Mouse (Mus musculus): Measurements from ENCODE around the gene Mymx.
A peak's percentile ranks its signal among the peaks of the same experiment; 100 is the strongest.

The Mymx gene

DNA sequence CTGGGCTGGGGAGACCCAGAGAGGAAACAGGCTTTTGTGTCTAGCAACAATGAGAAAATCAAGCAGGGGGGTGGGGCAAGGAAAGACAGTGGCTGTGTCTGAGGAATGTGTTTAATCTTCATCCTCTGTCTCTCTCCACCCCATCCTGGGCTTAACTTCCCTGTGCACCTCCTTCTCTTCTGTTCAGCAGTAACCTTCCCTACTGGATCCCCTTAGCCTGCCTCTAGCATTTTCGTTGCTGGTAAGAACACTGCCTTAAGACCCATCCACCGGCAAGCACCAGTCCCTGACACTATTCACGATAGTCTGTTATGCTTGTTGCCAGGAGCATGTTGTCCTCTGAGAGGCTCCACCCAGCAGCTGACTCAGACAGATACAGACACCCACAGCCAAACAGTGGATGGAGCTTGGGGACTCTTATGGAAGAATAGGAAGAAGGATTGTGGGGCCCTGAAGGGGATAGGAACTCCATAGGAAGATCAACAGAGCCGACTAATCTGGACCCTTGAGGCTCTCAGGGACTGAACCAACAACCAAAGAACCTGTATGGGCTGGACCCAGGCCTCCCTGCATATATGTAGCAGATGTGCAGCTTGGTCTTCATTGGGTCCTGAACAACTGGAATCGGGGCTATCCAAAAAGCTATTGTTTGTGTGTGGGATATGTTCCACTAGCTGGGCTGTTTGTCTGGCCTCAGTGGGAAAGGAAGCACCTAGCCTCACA, 8.4 kb upstream of the Mymx start:
- no peak for DNase-seq

DNA sequence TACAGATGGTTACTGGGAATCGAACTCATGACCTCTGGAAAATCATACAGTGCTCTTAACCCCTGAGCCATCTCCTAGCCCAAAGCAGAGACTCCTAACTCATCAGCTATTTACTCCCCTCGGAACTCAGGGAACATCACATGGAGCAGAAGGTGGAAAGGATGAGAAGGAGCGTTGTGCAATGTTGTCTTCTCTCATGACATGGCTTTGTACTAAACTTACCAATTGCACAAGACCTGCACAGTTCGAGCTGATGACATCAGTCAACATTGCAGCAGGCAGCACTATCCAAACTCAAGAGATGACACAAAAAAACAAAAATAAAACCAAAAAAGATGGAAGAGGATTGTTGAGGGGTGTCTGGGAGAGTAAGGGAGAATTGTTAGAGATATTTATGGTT, 6.5 kb upstream of the Mymx start:
- DNase-seq = no peak

DNA sequence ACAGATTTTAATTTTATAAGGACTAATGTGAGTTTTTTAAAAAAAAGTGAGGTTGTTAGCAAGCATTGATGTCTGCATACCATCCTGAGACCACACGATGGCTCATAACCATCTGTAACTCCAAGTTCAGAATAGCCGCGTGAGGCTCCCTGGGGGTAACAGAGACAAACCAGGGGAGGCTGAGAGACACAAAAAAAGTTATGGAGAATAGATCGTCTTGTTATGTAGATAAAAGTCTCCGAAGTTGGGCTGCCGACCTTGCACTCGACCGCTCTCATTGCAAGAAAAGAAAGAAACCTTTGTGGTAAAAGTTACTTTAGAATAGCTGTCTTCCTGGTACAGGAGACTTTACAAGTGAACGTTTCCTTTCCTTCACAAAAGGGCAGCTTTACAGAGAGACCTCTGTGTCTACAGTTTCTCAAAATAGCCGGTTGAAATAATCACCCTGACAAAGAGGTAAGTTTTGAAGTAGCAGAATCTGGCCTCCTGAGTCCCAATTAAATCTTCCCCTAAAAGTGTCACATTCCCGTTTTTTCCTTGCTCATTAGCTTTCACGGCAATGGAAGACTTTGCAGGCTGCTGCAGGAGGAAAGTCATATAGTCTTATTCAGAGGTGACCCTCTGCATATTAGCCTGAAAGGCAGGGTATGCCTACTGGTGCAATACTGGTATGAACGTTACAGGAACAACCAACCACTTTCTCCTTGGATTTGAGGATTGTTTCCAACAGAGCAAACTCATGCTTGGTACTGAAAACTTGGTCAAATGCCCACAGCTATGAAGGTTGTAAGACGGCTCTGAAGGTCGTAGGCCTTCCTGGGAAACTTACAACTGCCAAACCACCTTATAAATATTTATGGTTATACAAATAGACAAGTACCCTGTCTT, 5.3 kb upstream of the Mymx start:
- DNase-seq = no peak

DNA sequence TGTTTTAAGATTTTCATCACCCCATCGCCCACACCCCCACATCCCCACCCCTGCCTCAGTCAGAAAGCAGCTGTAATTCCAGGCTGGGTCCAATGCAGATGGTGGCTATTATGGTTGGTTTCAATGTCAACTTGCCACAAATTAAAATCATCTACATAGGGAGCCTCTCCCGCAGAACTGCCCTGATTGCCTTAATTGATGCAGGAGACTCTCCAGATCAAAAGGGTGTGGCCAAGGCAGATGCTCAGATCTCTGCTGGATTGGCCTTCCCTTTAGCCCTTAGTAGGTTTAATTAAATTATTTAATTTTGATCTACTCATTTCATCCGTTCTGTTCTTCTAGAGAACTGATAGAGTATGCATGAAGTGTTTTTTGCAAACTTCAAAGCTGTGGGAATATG, 1.1 kb upstream of the Mymx start:
- DNase-seq = no peak

DNA sequence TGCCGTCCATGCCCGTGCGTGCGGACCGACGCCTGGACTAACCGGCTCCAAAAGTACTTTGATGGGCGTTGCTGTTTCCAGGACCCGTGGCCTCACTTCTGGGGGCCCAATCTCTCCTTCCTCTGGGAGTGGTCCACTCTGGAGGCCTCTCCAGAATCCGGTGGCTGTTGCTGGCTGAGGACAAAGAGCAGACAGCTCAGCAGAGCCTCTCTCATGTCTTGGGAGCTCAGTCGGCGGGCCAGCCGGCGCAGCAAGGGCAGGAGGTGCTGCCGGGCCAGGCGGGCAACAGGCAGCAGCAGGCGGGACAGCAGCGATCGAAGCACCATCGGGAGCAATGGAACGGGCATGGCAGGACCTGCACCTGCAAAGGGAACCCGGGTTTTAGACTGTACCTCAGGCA, 577 bp downstream of the Mymx start:
- DNase-seq = no peak

DNA sequence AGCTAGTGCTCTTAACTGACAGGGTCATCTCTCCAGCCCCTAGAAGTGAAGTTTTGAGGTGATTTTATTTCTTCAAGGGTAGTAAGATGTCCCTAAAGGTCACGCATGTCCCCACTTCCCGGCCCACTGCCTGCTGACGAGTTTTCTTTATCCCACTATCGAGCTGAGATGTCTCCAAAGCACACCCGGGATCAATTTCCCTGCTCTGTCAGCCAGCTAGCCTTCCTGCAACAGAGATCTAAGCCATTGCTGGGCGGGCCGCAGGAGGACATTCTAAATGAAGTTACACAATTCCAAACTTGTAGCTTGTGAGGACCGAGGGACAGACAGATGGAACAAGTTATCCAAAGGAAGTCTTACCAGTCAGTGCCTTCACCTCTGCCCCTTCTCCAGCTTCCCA, 1.6 kb downstream of the Mymx start:
- no peak for DNase-seq

DNA sequence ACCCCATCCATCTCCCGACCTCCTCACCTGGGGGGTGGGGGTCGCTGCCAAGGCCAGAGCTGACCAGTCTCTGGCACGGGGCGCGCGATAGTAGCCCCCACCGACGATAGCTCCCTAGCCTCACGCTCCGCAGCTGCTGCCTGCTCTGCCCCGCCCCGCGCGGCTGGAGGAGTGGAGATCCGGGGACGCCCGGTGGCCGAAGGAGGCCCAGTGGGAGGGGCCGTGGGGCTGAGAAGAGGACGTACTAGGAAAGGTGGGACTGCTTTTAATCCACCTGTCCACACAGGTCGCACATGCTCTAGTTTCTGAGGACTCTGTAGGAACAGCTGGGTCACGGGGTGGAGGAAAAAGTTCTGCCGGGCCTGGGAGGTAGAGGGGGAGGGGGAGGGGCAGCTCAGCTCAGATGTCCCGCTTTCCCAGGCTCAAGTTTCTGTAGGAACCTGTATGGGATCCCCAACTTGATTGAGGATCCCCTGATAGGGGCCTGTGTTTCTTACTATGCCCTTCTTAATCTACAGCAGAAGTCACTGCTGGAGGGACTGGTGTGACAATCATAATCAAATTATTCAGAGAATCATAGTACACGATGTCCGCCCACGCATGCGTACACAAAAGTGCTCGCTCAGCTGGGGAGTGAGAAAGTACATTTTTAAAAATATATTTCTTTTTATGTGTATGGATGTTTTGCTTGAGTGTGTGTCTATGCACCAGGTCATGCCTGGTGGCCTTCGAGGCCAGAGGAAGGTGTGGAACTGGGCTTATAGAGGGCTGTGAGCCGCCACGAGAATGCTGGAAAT, 2.3 kb downstream of the Mymx start, which contains the start of gene Slc29a1:
TSS of gene Slc29a1 (minus strand) at position 161 of the 797 bp plus-strand sequence.
- DNase-seq = no peak

DNA sequence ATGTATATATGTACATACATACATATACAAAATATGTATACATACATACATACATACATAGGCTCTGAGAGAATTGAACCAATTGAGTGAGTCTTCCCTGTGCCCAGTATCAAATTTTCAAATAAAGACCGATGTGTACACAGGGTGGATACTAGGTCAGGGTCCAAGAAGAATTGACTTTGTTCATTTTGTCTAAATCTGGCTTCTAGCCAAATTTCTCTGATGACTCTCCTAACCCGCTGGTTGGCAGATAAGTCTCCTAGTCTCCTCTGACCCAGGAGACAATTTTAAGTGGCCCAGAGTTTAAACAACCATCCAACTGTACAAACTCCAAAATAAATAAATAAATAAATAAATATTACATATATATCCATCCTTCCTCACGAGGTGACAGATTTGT, 3.0 kb downstream of the Mymx start:
- DNase-seq = no peak

DNA sequence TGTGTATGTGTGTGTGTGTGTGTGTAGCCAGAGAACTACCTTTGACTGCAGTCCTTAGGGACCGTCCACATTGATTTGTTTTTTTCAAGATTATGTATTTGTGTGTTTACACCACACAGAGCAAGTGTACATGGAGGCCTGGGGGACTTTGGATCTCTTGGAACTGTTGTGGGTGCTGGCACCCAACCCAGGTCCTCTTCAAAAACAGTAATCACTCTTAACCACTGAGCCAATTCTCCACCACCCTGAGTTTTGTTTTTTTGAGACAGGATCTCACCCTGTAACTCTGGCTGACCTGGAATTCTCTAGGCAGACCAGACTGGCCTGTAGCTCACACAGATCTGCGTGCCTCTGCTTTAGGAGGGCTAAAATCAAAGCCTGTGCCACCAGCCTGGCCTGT, 3.5 kb downstream of the Mymx start:
- no peak for DNase-seq

DNA sequence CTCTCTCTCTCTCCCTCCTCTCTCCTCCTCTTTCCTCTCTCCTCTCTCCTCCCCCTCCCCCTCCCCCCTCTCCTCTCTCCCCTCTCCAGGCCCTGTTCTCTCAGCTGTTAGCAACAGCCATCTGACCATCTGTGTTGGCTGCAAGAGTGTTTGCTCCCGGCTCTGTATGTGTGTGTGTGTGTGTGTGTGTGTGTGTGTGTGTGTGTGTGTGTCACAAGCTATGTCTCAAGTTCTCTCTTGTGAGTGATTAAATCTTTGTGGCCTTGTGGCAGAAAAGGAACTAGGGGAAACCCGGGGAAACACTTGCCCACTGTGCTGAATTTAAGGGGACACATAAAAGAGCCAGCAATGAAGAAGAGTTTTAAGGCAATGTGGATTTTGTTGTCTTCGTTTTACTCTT, 4.1 kb downstream of the Mymx start:
- DNase-seq = no peak

DNA sequence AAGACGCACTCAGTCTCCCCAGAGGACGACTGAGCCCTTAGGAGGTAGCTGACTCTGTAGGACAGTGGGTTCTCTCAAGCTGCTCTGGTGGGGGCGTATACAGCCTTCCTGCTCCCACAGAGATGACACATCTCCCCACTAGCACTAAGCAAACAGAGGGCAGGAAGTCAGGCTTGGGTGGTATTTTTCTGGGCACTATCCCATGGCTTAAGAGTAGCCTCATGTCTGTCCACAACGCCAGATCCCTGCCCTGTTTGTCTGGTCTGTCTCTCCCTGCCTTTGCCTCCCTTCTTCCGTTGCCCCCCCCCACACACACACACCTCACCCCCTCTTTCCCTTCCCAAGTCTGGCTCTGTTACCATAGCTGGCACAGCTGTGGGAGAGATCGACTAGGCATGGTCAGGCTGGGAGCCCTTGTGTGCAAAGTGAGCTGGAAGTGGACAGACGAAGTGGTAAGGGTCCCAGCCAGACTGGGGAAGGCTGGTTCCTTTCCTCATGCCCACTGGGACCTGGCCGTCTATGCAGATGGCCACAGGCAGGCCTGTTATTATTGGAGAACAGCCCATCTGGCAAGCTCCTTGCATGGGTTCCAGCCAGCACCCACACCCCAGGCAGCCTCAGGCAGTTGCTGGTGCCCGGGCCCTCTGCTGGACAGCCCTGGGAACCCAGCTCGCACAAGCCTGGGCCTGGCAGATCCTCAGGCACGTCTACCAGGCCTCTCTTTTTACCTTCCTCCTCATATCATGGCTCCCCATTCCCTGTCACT, 5.1 kb downstream of the Mymx start:
- DNase-seq = peak; percentile 69

DNA sequence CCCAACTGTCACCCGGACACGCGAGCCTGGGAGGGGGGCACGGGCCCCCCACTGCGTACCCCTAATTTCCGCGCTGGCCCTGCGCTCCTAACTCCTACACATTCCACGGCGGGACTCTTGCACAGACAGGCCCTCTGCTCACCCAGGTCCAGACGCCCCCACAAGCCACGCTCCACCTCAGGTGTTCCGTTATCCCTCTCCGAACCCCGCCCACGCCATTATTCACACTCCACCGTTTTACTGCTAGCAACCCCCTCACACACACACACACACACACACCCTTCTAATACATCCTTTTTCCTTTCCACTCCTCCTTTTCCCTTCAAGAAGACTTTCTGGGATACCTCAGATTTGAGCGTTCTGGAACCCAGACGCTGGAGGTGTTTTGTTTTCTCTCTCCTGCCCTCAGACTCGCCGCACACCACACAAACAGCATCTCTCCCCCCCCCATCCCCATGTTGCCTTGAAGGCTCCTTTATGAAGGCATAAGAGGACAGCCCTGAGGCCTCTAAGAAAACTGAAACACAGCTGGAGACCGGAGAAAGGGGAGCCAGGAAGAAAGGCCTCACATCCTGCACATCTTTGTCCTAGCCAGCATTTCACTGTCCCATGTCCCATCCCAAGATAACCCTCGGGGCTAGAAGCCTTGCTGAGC, 6.0 kb downstream of the Mymx start:
- DNase-seq = peak; percentile 57

DNA sequence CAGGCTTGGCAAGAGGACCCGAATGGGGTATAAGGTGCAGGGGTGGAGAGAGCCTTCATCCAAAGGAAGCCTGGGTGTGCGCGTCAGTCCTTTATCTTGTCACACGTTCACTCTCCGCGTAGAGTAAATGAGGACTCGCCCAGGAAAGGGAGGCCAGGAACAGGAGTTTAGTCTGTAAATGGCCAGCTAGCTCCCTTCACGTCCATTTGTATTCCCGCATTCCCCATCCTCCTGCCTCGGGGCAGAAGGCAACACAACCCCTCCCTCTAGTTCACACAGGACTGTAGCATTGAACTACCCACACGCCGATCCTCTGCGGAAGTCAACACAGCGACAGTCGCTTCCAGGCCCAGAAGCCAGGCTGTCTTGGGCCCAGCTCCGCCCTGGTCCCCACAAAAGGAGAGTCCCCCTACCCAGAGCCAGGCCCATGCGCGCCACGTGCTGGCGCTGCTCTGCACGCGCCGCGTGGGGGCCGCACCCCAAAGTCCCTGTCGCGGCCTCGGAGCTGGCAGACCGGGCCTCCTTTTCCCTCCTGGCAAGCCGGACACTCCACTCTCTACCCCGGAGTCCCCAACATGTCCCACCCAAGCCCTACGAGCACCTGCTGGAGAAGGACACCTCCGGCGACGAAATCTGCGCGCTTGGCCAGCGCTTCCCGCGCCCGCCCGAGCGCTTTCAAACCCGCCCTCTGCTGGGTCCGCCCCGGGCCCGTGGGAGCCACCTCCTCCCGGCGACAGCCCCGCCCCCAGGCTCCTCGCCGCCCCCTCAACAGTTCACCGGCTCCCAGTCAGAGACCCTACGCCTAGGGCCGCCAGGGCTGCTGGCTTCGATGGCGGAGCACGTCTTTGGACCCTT, 6.8 kb downstream of the Mymx start:
- peak; percentile 58 for DNase-seq

DNA sequence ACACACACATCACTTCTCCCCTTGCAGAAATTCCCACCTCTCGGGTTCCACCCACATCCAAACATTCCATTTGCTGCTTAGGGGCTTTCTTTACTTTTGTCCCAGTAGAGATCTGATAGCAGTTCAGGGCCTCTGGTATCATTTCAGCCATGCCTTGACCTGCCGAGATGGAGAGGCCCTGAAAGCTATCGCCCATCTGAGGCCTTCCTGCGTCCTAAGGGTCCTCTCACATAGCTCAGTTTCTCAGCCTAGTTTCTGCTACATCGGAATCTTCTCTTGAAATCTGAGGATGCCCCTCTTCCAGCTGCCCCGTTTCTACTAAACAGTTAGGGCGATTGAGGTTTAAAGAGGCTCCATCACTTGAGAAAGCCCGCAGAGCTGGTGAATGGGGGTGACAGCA, 7.7 kb downstream of the Mymx start:
- no peak for DNase-seq

DNA sequence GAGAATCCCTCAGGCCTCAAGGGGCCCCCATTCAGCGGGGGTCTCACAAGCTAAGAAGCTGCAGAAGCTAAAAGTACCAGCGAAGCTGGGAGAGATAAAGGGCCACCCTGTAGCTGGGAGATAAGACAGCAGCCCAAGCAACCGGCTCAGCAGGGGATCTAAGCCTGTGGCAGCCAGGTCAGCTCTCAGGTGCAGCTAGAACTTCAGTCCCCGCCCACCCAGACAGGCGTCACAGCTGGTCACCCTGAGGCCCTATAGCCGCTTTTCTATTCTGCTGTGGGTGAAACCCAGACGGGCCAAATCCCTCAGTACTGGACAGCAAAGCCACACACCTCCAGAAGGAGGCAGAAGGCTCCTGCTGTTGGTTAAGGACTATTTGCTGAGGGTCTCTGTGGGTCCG, 8.4 kb downstream of the Mymx start:
- DNase-seq = no peak

DNA sequence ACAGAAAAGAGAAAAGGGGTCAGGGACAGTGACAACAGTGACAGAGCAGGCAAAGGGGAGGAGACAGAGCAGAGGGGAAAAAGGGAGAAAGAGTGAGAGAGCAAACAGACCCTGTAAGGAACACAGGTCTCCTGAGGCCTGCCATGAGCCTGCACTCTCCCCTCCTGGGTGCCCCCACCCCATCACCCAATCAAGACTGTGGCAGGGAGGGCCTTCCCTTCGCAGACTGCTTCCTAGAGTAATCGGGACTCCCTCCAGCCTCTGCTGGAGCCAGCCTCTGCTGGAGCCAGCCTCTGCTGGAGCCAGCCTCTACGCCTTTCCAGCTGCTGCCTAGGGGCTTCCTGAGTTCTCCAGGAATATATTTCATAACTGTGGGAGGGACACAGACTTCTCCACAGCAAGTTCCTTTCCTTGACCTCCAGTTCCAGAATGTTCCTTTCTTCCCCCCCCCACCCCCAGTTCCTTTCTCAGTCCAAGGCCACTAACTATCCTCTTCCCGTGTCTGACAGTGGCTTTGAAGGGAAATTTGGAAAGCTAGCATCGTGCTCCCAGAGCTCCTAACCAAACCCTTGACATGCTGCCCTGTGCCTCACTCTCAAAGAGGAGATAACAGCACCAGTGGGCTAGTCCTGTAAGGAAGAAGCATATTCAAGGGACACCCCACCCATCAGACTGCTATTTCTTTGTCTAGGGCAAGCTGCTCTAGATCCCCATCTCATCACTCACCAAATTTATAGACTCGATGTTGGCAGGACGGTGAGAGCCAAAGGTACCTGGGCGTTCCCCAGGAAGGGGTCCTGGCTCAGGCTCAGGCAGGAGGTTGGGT, 9.1 kb downstream of the Mymx start:
- no peak for DNase-seq

DNA sequence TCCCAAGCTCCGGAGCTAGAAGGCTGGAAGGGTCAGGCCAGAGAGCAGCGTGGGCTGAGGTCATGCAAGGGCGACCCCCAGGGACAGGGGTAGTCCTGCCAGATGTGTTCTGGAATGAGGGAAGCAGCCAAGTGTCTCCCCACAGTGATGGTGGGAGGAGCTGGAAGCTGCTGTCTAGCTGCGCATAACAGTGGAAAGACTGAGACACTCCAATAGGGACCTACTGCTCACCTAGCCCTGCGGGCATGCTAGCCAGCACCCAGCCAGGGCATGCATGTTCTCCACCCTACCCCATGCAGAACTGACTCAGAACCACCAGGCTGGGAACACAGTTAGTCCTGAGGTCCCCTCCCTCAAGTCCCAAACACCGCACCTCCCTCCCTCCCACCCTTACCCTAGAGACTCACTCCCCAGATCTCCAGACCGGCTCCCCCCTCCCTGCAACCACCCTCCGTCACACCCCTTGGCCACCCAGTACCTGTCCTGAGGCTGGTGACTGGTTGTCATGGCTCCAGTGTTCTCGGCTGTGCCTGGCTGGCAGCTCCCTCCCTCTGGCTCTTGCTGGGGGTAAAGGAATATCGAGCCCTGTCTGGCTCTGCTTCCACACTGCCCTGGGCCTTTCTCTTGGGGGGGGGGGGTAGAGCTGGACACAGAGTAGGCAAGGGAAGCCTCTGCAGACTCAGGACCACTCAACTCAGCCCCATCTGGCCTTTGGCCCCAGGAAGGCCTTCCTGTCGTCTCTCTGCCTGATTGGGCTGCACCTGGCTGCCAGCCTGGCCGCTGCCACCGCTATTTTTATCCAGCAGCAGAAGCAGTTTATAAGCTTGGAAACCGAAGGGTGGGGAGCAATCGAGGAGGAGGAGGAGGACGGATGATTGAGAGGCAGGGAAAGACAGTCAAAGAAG, 9.9 kb downstream of the Mymx start:
- DNase-seq = no peak

DNA sequence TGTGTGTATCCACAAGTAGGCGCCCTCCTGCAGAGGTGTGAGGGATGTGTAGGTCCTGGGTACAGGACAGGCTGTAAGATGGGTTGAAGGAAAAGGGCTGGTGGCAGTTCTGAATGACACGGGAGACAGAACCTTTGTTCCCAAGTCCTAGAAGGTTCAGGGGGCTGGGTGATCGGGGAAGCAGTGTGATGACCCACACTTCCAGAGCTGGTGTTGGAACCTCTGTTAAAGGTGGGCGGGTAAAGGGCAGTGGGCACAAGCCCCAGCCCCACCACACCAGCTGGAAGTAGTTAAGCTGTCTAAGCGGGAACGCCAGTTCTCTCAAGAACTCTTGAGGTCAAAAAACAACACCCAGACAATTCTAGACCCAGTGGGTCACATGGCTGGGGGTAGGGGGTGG, 11.5 kb downstream of the Mymx start:
- DNase-seq = no peak

DNA sequence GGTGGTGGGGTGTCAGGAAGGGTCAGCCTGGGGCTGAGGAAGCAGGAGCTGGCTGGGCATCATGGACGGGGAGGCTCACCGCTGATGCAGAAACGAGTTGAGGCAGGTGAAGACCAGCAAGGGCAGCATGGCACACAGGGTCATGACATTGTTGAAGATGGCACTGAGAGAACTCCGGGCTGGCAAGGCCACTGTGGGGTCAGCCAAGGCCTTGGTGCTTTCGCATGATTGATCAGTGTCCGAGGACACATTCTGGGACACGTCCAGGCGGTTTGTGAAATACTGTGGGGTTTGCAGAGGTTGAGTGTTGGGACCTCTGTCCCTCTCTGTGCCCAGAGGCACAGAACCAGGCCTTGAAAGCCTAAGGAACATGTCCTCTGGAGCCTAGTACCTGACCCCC, 12.1 kb downstream of the Mymx start:
- no peak for DNase-seq
